Mouse (Mus musculus) ES-Bruce4 (cell line): ENCODE measurements at regions not wholly inside any gene's neighbourhood (a gene's known extent, or its start where the extent isn't known, plus 50 kb on each side); places are given as distances from the start of the nearest gene placed in this dataset.

Experiments
- CTCF ChIP-seq: IDR thresholded peaks from one replicate; pipeline ENCODE4 v1.8.1; 2011; ENCODE audit warnings: low read depth, low read length
- EP300 ChIP-seq: IDR thresholded peaks from 2 replicates; pipeline ENCODE4 v1.6.1; 2011; ENCODE audit warnings: low read depth, low read length; ENCODE audit not compliant: insufficient read depth
- POLR2A ChIP-seq: IDR thresholded peaks from one replicate; pipeline ENCODE4 v1.8.1; 2011; ENCODE audit warnings: low read length; ENCODE audit not compliant: insufficient read depth

DNA sequence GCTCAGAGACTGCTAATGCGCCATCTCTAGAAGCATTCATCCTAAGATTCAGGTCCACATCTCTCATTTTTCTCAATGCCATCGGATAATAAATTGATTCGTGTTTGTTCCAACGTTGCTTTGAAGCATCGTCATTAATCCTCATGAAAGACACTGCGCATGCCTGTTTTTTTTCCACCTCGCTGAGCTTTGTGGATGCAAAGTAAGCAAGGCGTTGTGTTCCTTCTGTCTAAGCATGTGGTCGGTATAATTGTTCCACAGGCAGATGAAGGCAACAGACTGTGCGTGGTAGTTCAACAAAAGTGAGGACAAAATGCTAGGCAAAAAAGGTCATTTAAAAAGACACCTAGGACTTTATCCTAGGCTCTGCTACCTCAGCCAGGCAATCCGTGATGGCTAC, 223.2 kb downstream of the Gm10260 start:
- TF ChIP-seq CTCF, result no peak
- no peak for TF ChIP-seq EP300
- TF ChIP-seq POLR2A, result no peak
